Mouse (Mus musculus) hindbrain, embryonic 13.5 days (tissue): Measurements from ENCODE around the gene Herc2. TPM values are rescaled to one million over a fixed set of nuclear protein-coding genes. Genes with fewer than 3 reads are reported as not detected.
A peak's percentile ranks its signal among the peaks of the same experiment; 100 is the strongest.

Experiments used
- ATAC-seq: fragments of 200-750 bp; cut with Nextera tagmentation; 2 replicates; pipeline ENCODE4 v1.8.0; 2017; ENCODE audit warnings: moderate TSS enrichment; ENCODE audit not compliant: low FRiP score
- H3K27ac ChIP-seq: fragments of 300-500 bp; sonication (generic); 2 replicates; pipeline ENCODE4 v1.5.1; 2015; ENCODE audit warnings: inconsistent platforms, mild to moderate bottlenecking, moderate library complexity
- H3K27me3 ChIP-seq: fragments of 300-500 bp; sonication (generic); 2 replicates; pipeline ENCODE4 v1.6.1; 2015; ENCODE audit warnings: mild to moderate bottlenecking, inconsistent platforms
- H3K36me3 ChIP-seq: fragments of 300-500 bp; sonication (generic); 2 replicates; pipeline ENCODE4 v1.6.1; 2015; ENCODE audit warnings: mild to moderate bottlenecking, inconsistent platforms
- H3K4me1 ChIP-seq: fragments of 300-500 bp; sonication (generic); replicated peaks from 2 replicates; pipeline ENCODE4 v1.6.1; 2015; ENCODE audit warnings: inconsistent platforms
- H3K4me2 ChIP-seq: fragments of 300-500 bp; sonication (generic); 2 replicates; pipeline ENCODE4 v1.6.1; 2015; ENCODE audit warnings: inconsistent platforms, mild to moderate bottlenecking, moderate library complexity
- H3K4me3 ChIP-seq: fragments of 300-500 bp; sonication (generic); 2 replicates; pipeline ENCODE4 v1.5.1; 2015; ENCODE audit warnings: mild to moderate bottlenecking, inconsistent platforms
- H3K9ac ChIP-seq: fragments of 300-500 bp; sonication (generic); 2 replicates; pipeline ENCODE4 v1.6.1; 2015; ENCODE audit warnings: mild to moderate bottlenecking, inconsistent platforms
- H3K9me3 ChIP-seq: fragments of 300-500 bp; sonication (generic); 2 replicates; pipeline ENCODE4 v1.6.1; 2016; ENCODE audit warnings: inconsistent platforms
- WGBS: fragments of 180-500 bp; shearing (Covaris S2); methylation state at CpG from one replicate; pipeline ENCODE4 v1.1.7; 2015; 5-methylcytosine and 5-hydroxymethylcytosine counted together
- polyA plus RNA-seq: library from polyadenylated mRNA; unstranded; fragments of >200 nt; fragmentation: Nextera tagmentation; extraction: Ambion mirVana; gene quantifications from 2 replicates; pipeline ENCODE4 v1.2.1, GENCODE M21; 2015

Herc2 gene
- polyA plus RNA-seq, 1 experiment from 2014 or later = 47.8 TPM

DNA sequence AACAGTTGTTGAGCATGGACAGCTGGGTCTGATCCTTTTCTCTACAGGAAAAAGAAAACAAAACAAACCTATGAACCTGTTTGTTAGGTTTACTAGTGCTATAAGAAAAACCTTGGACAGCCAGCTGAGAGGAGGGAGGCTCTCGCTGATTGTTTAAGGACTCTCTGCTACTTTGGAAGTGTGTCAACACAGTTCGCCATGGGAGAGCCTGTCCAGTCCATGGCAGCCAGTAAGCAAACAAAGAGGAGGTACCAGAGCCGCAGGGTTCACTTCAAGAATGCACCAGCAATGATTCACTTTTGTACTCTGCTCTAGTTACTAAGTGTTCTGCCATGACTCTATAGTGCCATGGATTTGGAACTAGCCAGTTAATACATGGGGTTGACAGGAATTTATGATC, 39.1 kb downstream of the Herc2 start:
- Histone ChIP-seq H3K4me2 (no peak overlapping the region), H3K9ac (no peak overlapping the region), H3K4me3 (no peak overlapping the region), H3K4me1 (0 out of 2 replicates have a peak, but pooled peaks cover 3% of the 10 kb centered on the region), H3K36me3 (peaks cover 62% of the 10 kb centered on the region), H3K9me3 (no peaks in the 10 kb centered on the region), H3K27ac (no peak overlapping the region), H3K27me3 (no peaks in the 10 kb centered on the region)
- ATAC-seq = no peak
- WGBS = 85% methylated on average over 3 of the region's 3 CpGs

DNA sequence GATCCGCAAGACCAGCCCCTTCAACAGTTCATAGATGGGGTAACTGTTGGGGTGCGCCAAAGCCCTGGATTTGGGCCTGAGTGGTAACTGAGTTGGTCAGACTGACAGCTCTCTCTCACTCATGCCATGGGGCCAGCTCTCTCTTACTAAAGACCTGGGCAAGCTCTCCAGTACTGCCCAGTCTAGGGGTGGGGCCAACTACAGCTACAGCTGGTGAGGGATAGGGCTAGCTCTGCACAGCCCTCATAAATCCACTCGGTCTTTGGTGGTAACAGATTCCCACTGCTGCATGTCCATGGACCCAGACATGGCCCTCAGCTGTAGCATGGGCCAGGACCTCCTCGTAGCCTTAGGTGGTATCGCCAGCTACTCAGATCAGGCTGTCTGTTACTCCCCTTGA, 41.4 kb downstream of the Herc2 start:
- Histone ChIP-seq H3K27ac (no peak overlapping the region), H3K4me3 (no peak overlapping the region), H3K36me3 (peaks cover 77% of the 10 kb centered on the region), H3K9me3 (no peaks in the 10 kb centered on the region), H3K4me2 (no peak overlapping the region), H3K4me1 (no peaks in the 10 kb centered on the region), H3K9ac (no peak overlapping the region), H3K27me3 (no peaks in the 10 kb centered on the region)
- peak; percentile 28; the same call in 1 of the 2 replicates for ATAC-seq
- 96% methylated on average over 5 of the region's 5 CpGs for WGBS

DNA sequence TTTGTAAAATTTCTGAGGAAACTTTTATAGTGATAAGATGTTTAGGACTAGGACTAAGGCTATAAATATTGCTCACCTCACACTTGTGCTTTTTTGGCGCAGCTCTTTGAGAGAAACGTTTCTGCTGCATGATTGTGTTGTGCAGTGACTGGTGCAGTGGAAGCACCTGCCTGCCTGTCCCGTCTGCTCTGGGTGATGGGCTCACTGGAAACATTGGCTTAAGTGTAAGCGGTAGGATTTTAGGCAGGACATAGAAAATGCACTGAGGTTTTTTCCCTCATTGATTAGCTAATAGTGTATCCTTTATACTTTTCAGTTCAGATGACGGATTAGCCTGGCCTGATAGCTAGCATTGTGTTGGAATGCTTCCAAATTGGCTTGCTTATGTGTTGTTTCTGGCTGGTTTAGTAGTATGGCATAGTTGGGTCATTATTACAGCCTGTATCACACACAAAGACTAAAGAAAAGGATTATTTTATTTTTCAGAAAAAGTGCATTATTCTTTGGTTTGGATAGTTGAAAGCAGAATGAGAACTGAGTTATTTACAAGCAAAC, 52.4 kb downstream of the Herc2 start:
- Histone ChIP-seq H3K27ac (no peak overlapping the region), H3K9ac (no peak overlapping the region), H3K36me3 (peaks cover 66% of the 10 kb centered on the region), H3K9me3 (no peaks in the 10 kb centered on the region), H3K27me3 (no peaks in the 10 kb centered on the region), H3K4me1 (no peaks in the 10 kb centered on the region), H3K4me3 (no peak overlapping the region), H3K4me2 (no peak overlapping the region)
- no peak for ATAC-seq
- 85% methylated on average over 5 of the region's 5 CpGs for WGBS

DNA sequence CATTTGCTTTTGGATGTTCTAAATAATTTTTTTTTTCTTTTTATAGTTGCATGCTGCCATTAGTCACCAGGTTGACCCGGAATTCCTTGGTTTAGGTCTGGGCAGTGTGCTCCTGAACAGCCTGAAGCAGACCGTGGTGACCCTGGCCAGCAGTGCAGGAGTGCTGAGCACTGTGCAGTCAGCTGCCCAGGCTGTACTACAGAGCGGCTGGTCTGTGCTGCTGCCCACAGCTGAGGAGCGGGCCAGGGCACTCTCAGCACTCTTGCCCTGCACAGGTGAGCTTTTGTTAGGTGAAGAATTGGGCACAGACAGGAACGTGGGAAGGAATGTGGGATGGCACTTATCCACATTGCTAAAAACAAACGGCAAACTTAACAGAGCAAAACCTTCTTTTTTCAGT, 63.0 kb downstream of the Herc2 start:
- H3K4me2 ChIP-seq = no peak overlapping the region
- 88% methylated on average over 6 of the region's 6 CpGs for WGBS
- H3K27ac ChIP-seq = no peak overlapping the region
- no peak overlapping the region for H3K4me3 ChIP-seq
- ATAC-seq = no peak
- no peak overlapping the region for H3K9ac ChIP-seq
- H3K36me3 ChIP-seq = peaks cover 56% of the 10 kb centered on the region
- no peaks in the 10 kb centered on the region for H3K4me1 ChIP-seq
- H3K27me3 ChIP-seq = no peaks in the 10 kb centered on the region
- H3K9me3 ChIP-seq = no peaks in the 10 kb centered on the region

DNA sequence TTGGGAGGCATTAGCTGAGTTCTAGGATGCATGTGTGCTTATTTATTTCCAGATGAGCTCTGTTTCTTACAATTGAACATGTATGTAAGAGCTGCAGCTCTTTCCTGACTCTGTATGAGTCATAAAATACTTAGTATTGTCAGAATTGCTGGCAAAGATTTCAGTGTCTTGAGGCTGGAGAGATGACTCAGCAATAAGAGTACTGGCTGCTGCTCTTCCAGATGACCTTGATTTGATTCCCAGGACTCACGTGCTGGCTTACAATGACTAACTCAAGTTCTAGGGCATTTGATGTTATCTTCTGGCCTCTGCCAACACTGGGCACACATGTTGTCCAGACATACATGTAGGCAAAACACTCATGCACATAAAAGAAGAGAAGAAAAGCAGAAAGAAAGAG, 64.2 kb downstream of the Herc2 start:
- Histone ChIP-seq H3K27ac (no peak overlapping the region), H3K4me1 (no peaks in the 10 kb centered on the region), H3K4me3 (no peak overlapping the region), H3K27me3 (no peaks in the 10 kb centered on the region), H3K9me3 (no peaks in the 10 kb centered on the region), H3K4me2 (no peak overlapping the region), H3K36me3 (peaks cover 49% of the 10 kb centered on the region), H3K9ac (no peak overlapping the region)
- WGBS = 91% methylated on average over 1 of the region's 1 CpGs
- ATAC-seq = no peak

DNA sequence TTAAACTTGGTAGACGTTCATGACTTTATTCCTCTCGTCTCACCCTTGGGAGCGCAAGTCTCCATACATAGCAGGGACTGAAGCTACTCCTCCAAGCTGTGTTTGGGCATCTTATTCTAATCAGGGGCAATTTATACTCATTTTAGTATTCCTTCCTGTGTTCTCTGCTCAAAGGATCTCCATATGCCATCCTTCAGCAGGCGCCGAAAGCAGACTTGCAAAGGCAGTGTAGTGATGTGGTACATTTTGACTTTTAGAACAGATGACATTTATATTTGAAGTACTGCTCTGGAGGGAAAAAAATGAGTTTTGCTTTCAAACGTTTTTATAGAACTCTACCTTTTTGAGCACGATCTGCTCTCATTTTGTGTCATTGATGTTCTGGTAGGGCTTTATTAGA, 71.0 kb downstream of the Herc2 start:
- no peak overlapping the region for H3K4me3 ChIP-seq
- H3K4me1 ChIP-seq = no peaks in the 10 kb centered on the region
- H3K9ac ChIP-seq = no peak overlapping the region
- no peak overlapping the region for H3K4me2 ChIP-seq
- ATAC-seq = no peak
- no peak overlapping the region for H3K27ac ChIP-seq
- no peaks in the 10 kb centered on the region for H3K9me3 ChIP-seq
- no peaks in the 10 kb centered on the region for H3K27me3 ChIP-seq
- H3K36me3 ChIP-seq = peaks cover 47% of the 10 kb centered on the region
- 90% methylated on average over 7 of the region's 7 CpGs for WGBS

DNA sequence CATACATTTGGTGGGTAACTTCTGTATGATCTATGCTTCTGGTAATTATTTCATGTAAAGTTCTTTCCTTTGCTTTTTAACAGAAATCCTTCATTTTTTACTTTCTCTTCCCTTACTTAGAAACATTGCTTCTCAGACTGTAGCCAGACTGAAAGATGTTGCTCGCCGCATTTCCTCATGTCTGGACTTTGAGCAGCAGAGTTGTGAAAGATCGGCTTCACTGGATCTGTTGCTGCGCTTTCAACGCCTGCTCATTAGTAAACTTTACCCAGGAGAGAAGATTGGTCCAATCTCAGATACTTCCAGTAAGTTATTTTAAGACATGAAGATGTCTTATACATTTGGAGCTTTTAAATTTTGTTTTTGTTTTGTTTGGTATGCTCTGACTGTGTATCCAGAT, 71.4 kb downstream of the Herc2 start:
- no peaks in the 10 kb centered on the region for H3K9me3 ChIP-seq
- H3K36me3 ChIP-seq = peaks cover 45% of the 10 kb centered on the region
- H3K27me3 ChIP-seq = no peaks in the 10 kb centered on the region
- no peak for ATAC-seq
- H3K4me2 ChIP-seq = no peak overlapping the region
- 94% methylated on average over 5 of the region's 5 CpGs for WGBS
- no peak overlapping the region for H3K4me3 ChIP-seq
- no peak overlapping the region for H3K9ac ChIP-seq
- no peaks in the 10 kb centered on the region for H3K4me1 ChIP-seq
- H3K27ac ChIP-seq = no peak overlapping the region

DNA sequence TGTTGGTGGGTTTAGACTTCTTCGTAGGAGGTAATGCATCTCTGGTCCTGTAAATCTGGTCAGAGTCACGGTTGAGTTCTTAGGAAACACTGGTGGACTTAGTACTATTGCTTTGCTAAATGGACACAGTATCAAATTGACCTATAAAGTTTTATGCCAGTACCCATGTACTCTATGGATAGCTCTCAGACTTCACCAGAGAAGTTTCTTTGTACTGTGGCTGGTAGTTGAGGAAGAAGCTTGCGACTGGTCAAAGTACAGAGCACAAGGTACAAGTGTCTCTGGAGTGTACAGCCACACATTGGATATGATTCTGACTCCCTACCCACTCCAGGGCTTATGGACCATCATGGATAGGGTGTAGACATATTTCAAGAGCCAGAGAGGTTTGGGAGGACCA, 78.1 kb downstream of the Herc2 start:
- Histone ChIP-seq H3K4me1 (no peaks in the 10 kb centered on the region), H3K4me3 (no peak overlapping the region), H3K36me3 (peaks cover 52% of the 10 kb centered on the region), H3K27me3 (no peaks in the 10 kb centered on the region), H3K4me2 (no peak overlapping the region), H3K9me3 (no peaks in the 10 kb centered on the region), H3K9ac (no peak overlapping the region), H3K27ac (no peak overlapping the region)
- 94% methylated on average over 3 of the region's 3 CpGs for WGBS
- no peak for ATAC-seq

DNA sequence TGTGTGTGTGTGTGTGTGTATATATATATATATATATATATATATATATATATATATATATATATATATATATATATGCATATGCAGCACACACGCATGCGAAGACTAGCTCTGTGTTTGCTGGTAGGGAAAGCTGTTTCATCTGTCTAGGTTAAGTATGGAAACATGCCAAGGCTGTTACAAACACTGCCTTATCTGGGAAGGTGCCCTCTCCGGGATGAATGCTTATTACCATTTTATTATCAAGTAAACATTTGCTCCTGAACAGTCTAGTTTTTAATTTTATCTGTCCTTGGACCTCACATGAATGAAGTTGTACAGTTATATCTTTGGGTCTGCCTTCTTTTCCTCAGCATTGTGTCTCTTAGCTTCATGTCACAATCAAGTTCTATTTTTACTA, 79.6 kb downstream of the Herc2 start:
- H3K4me2 ChIP-seq = no peak overlapping the region
- H3K9me3 ChIP-seq = no peaks in the 10 kb centered on the region
- H3K36me3 ChIP-seq = peaks cover 59% of the 10 kb centered on the region
- H3K4me3 ChIP-seq = no peak overlapping the region
- H3K9ac ChIP-seq = no peak overlapping the region
- no peaks in the 10 kb centered on the region for H3K27me3 ChIP-seq
- no peak for ATAC-seq
- WGBS = 90% methylated on average over 3 of the region's 3 CpGs
- H3K4me1 ChIP-seq = no peaks in the 10 kb centered on the region
- H3K27ac ChIP-seq = no peak overlapping the region

DNA sequence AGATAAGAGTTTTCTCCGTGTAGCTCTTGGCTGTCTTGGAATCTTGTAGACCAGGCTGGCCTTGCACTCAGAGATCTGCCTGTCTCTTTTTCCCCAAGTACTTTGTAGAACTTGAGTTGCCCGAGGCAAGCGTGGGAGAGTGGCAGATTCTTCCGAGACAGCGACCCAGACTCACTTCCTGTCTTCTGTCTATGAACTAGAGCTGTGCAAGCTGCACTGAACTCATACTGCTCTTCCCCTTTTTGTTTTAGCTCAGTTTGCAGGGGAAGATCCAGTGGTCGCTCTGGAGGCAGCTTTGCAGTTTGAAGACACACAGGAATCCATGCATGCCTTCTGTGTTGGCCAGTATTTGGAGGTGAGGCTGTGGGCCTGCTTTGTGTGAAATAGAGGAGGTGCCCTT, 81.6 kb downstream of the Herc2 start:
- H3K27me3 ChIP-seq = no peaks in the 10 kb centered on the region
- H3K4me3 ChIP-seq = no peak overlapping the region
- no peak for ATAC-seq
- no peak overlapping the region for H3K27ac ChIP-seq
- H3K9me3 ChIP-seq = no peaks in the 10 kb centered on the region
- peaks cover 63% of the 10 kb centered on the region for H3K36me3 ChIP-seq
- no peaks in the 10 kb centered on the region for H3K4me1 ChIP-seq
- H3K9ac ChIP-seq = no peak overlapping the region
- no peak overlapping the region for H3K4me2 ChIP-seq
- WGBS = 86% methylated on average over 6 of the region's 6 CpGs

DNA sequence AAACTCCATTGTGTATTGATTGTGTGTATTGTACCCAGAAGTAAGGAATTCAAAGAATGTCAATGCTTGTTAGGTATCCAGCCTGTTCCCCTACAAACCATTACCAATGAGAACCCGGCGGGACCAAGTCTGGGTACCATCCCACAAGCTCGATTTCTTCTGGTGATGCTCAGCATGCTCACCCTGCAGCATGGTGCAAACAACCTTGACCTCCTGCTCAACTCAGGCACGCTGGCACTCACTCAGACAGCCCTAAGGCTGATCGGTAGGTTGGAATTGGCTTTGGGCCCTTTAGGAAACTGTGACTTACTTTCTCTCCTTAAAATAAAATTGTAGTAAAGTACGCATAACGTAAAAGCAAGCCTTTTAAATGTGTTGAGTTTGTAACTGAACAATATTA, 88.7 kb downstream of the Herc2 start:
- no peak for ATAC-seq
- 90% methylated on average over 7 of the region's 7 CpGs for WGBS
- no peaks in the 10 kb centered on the region for H3K4me1 ChIP-seq
- no peak overlapping the region for H3K9ac ChIP-seq
- H3K27me3 ChIP-seq = no peaks in the 10 kb centered on the region
- H3K36me3 ChIP-seq = peaks cover 58% of the 10 kb centered on the region
- H3K27ac ChIP-seq = no peak overlapping the region
- no peak overlapping the region for H3K4me3 ChIP-seq
- H3K4me2 ChIP-seq = no peak overlapping the region
- no peaks in the 10 kb centered on the region for H3K9me3 ChIP-seq

DNA sequence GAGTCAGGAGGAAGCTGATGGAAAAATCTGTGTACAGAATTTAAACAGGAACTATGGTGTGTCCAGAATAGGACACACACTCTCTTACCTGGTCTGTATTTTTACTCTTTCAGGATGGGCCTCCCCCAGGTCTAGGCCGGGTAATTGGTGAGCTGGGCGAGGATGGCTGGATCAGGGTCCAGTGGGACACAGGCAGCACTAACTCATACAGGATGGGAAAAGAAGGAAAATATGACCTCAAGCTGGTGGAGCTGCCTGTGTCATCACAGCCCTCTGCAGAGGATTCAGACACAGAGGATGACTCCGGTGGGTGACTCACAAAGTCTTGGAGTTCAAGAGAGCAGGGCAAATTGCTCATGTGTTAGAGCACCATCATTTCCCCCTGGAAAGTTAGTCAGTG, 96.4 kb downstream of the Herc2 start:
- H3K4me3 ChIP-seq = no peak overlapping the region
- ATAC-seq = no peak
- no peak overlapping the region for H3K27ac ChIP-seq
- no peaks in the 10 kb centered on the region for H3K4me1 ChIP-seq
- no peak overlapping the region for H3K4me2 ChIP-seq
- WGBS = 99% methylated on average over 3 of the region's 3 CpGs
- H3K27me3 ChIP-seq = no peaks in the 10 kb centered on the region
- H3K36me3 ChIP-seq = peaks cover 66% of the 10 kb centered on the region
- no peaks in the 10 kb centered on the region for H3K9me3 ChIP-seq
- H3K9ac ChIP-seq = no peak overlapping the region

DNA sequence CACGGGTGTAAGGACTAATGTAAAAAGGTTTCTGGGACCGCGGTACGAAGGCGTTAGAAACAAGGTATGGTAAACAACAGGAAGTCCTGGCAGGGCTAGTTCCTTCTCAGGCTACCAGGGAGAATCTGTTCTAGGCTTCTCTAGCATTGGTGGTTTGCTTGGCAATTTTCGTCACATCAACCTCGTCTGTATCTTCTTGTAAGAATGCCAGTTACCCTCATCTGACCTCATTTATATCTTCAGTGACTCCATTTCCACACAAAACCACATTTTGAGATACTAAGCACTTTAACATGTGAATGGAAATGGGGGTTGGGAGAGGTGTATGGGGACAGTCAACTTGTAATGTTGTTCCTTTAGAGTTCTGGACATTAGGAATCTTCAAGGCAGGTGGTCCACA, 98.9 kb downstream of the Herc2 start:
- ATAC-seq = no peak
- no peak overlapping the region for H3K27ac ChIP-seq
- H3K4me2 ChIP-seq = no peak overlapping the region
- H3K36me3 ChIP-seq = peaks cover 80% of the 10 kb centered on the region
- WGBS = 95% methylated on average over 7 of the region's 7 CpGs
- H3K9me3 ChIP-seq = no peaks in the 10 kb centered on the region
- no peak overlapping the region for H3K9ac ChIP-seq
- H3K4me1 ChIP-seq = no peaks in the 10 kb centered on the region
- no peaks in the 10 kb centered on the region for H3K27me3 ChIP-seq
- H3K4me3 ChIP-seq = no peak overlapping the region
